Mouse (Mus musculus): ENCODE data around the gene Cyld. TPM values are rescaled to one million over a fixed set of nuclear protein-coding genes. Genes with fewer than 3 reads are reported as not detected.

Cyld gene
- polyA plus RNA-seq, 1 experiment from 2014 or later, result 13.5 TPM

GRCm38 (mm10) chr8:88691961-88692360 is 4.9 kb upstream of the Cyld start:
- H3K27ac ChIP-seq (replicated peaks; ENCODE audit: low read depth, low read length), result 0 out of 2 replicates have a peak overlapping the region, but pooled peaks have one; percentile 4
- H3K36me3 ChIP-seq (ENCODE audit: control insufficient read depth, insufficient read depth, low read length), result no peaks in the 10 kb centered on the region
- H3K9ac ChIP-seq (ENCODE audit: low read length), result no peak overlapping the region
- H3K4me3 ChIP-seq (ENCODE audit: low read depth, low read length), result no peak overlapping the region
- no peak for ATAC-seq (ENCODE audit: insufficient number of reproducible peaks, low FRiP score, low TSS enrichment, low read depth)
- no peak overlapping the region for H3K4me2 ChIP-seq (ENCODE audit: low read depth, severe bottlenecking)
- 45% methylated on average over 7 of the region's 7 CpGs for WGBS
- peaks cover 9% of the 10 kb centered on the region; the same call in 1 of the 2 replicates for H3K4me1 ChIP-seq (ENCODE audit: control insufficient read depth, insufficient read depth, low read length)
- H3K27me3 ChIP-seq (ENCODE audit: control insufficient read depth, insufficient read depth, low read length), result no peaks in the 10 kb centered on the region
- DNase-seq (ENCODE audit: low spot score), result no peak
- H3K9me3 ChIP-seq (ENCODE audit: control insufficient read depth, low read length), result no peaks in the 10 kb centered on the region

GRCm38 (mm10) chr8:88692866-88693265 is 4.0 kb upstream of the Cyld start:
- H3K9ac ChIP-seq (ENCODE audit: low read length), result no peak overlapping the region
- no peak overlapping the region for H3K4me3 ChIP-seq (ENCODE audit: low read depth, low read length)
- no peaks in the 10 kb centered on the region for H3K9me3 ChIP-seq (ENCODE audit: control insufficient read depth, low read length)
- 77% methylated on average over 6 of the region's 6 CpGs for WGBS
- no peak overlapping the region for H3K27ac ChIP-seq (replicated peaks; ENCODE audit: low read depth, low read length)
- H3K27me3 ChIP-seq (ENCODE audit: control insufficient read depth, insufficient read depth, low read length), result no peaks in the 10 kb centered on the region
- no peak for DNase-seq (ENCODE audit: low spot score)
- no peak for ATAC-seq (ENCODE audit: insufficient number of reproducible peaks, low FRiP score, low TSS enrichment, low read depth)
- H3K4me1 ChIP-seq (ENCODE audit: control insufficient read depth, insufficient read depth, low read length), result peaks cover 9% of the 10 kb centered on the region; the same call in 1 of the 2 replicates
- H3K4me2 ChIP-seq (ENCODE audit: low read depth, severe bottlenecking), result no peak overlapping the region
- no peaks in the 10 kb centered on the region for H3K36me3 ChIP-seq (ENCODE audit: control insufficient read depth, insufficient read depth, low read length)

GRCm38 (mm10) chr8:88693376-88693775 is 3.5 kb upstream of the Cyld start:
- peak; percentile 66 for DNase-seq (ENCODE audit: low spot score)

GRCm38 (mm10) chr8:88694291-88694690 is 2.5 kb upstream of the Cyld start:
- Histone ChIP-seq H3K27ac (replicated peaks; ENCODE audit: low read depth, low read length) (no peak overlapping the region), H3K9ac (ENCODE audit: low read length) (no peak overlapping the region), H3K4me3 (ENCODE audit: low read depth, low read length) (no peak overlapping the region), H3K36me3 (ENCODE audit: control insufficient read depth, insufficient read depth, low read length) (no peaks in the 10 kb centered on the region), H3K4me2 (ENCODE audit: low read depth, severe bottlenecking) (no peak overlapping the region), H3K4me1 (ENCODE audit: control insufficient read depth, insufficient read depth, low read length) (peaks cover 9% of the 10 kb centered on the region; the same call in 1 of the 2 replicates), H3K9me3 (ENCODE audit: control insufficient read depth, low read length) (no peaks in the 10 kb centered on the region), H3K27me3 (ENCODE audit: control insufficient read depth, insufficient read depth, low read length) (no peaks in the 10 kb centered on the region)
- ATAC-seq (ENCODE audit: insufficient number of reproducible peaks, low FRiP score, low TSS enrichment, low read depth) (no peak), DNase-seq (ENCODE audit: low spot score) (no peak)
- 78% methylated on average over 7 of the region's 7 CpGs for WGBS

More at GRCm38 (mm10) chr8:88693376-88693775, 3.5 kb upstream of the Cyld start:
- no peak overlapping the region for H3K27ac ChIP-seq (replicated peaks; ENCODE audit: low read depth, low read length)
- H3K9ac ChIP-seq (ENCODE audit: low read length), result no peak overlapping the region
- H3K4me2 ChIP-seq (ENCODE audit: low read depth, severe bottlenecking), result no peak overlapping the region
- WGBS, result 39% methylated on average over 4 of the region's 4 CpGs
- H3K4me3 ChIP-seq (ENCODE audit: low read depth, low read length), result no peak overlapping the region
- no peak for ATAC-seq (ENCODE audit: insufficient number of reproducible peaks, low FRiP score, low TSS enrichment, low read depth)
- H3K9me3 ChIP-seq (ENCODE audit: control insufficient read depth, low read length), result no peaks in the 10 kb centered on the region
- peaks cover 9% of the 10 kb centered on the region; the same call in 1 of the 2 replicates for H3K4me1 ChIP-seq (ENCODE audit: control insufficient read depth, insufficient read depth, low read length)
- no peaks in the 10 kb centered on the region for H3K27me3 ChIP-seq (ENCODE audit: control insufficient read depth, insufficient read depth, low read length)
- H3K36me3 ChIP-seq (ENCODE audit: control insufficient read depth, insufficient read depth, low read length), result no peaks in the 10 kb centered on the region

- 27% methylated on average over 7 of the region's 7 CpGs for WGBS
- Histone ChIP-seq H3K27me3 (ENCODE audit: control insufficient read depth, insufficient read depth, low read length) (no peaks in the 10 kb centered on the region), H3K9me3 (ENCODE audit: control insufficient read depth, low read length) (no peaks in the 10 kb centered on the region), H3K9ac (ENCODE audit: low read length) (no peak overlapping the region), H3K4me3 (ENCODE audit: low read depth, low read length) (peak overlapping the region; percentile 17), H3K4me1 (ENCODE audit: control insufficient read depth, insufficient read depth, low read length) (peaks cover 9% of the 10 kb centered on the region; the same call in 1 of the 2 replicates), H3K4me2 (ENCODE audit: low read depth, severe bottlenecking) (peak overlapping the region; percentile 39; the same call in 1 of the 2 replicates), H3K36me3 (ENCODE audit: control insufficient read depth, insufficient read depth, low read length) (no peaks in the 10 kb centered on the region), H3K27ac (replicated peaks; ENCODE audit: low read depth, low read length) (no peak overlapping the region)
- ATAC-seq (ENCODE audit: insufficient number of reproducible peaks, low FRiP score, low TSS enrichment, low read depth) (no peak), DNase-seq (ENCODE audit: low spot score) (no peak)
Measured at GRCm38 (mm10) chr8:88696228-88696627, 600 bp upstream of the Cyld start.

- Histone ChIP-seq H3K9me3 (ENCODE audit: control insufficient read depth, low read length) (no peaks in the 10 kb centered on the region), H3K27ac (replicated peaks; ENCODE audit: low read depth, low read length) (no peak overlapping the region), H3K4me2 (ENCODE audit: low read depth, severe bottlenecking) (peak overlapping the region; percentile 66), H3K36me3 (ENCODE audit: control insufficient read depth, insufficient read depth, low read length) (no peaks in the 10 kb centered on the region), H3K27me3 (ENCODE audit: control insufficient read depth, insufficient read depth, low read length) (no peaks in the 10 kb centered on the region), H3K4me3 (ENCODE audit: low read depth, low read length) (peak overlapping the region; percentile 62), H3K9ac (ENCODE audit: low read length) (peak overlapping the region; percentile 65), H3K4me1 (ENCODE audit: control insufficient read depth, insufficient read depth, low read length) (peaks cover 9% of the 10 kb centered on the region; the same call in 1 of the 2 replicates)
- no peak for DNase-seq (ENCODE audit: low spot score)
- no peak for ATAC-seq (ENCODE audit: insufficient number of reproducible peaks, low FRiP score, low TSS enrichment, low read depth)
- WGBS, result 20% methylated on average over 4 of the region's 4 CpGs
Measured at GRCm38 (mm10) chr8:88697642-88698031, 809 bp downstream of the Cyld start.

- H3K27ac ChIP-seq (replicated peaks; ENCODE audit: low read depth, low read length), result no peak overlapping the region
- no peaks in the 10 kb centered on the region for H3K36me3 ChIP-seq (ENCODE audit: control insufficient read depth, insufficient read depth, low read length)
- 55% methylated on average over 2 of the region's 2 CpGs for WGBS
- no peak for DNase-seq (ENCODE audit: low spot score)
- H3K4me2 ChIP-seq (ENCODE audit: low read depth, severe bottlenecking), result peak overlapping the region; percentile 66
- no peaks in the 10 kb centered on the region for H3K9me3 ChIP-seq (ENCODE audit: control insufficient read depth, low read length)
- no peak for ATAC-seq (ENCODE audit: insufficient number of reproducible peaks, low FRiP score, low TSS enrichment, low read depth)
- peak overlapping the region; percentile 62; the same call in 1 of the 2 replicates for H3K4me3 ChIP-seq (ENCODE audit: low read depth, low read length)
- H3K9ac ChIP-seq (ENCODE audit: low read length), result no peak overlapping the region
- H3K27me3 ChIP-seq (ENCODE audit: control insufficient read depth, insufficient read depth, low read length), result no peaks in the 10 kb centered on the region
- H3K4me1 ChIP-seq (ENCODE audit: control insufficient read depth, insufficient read depth, low read length), result peaks cover 7% of the 10 kb centered on the region; the same call in 1 of the 2 replicates
Measured at GRCm38 (mm10) chr8:88698048-88698447, 1.2 kb downstream of the Cyld start.

GRCm38 (mm10) chr8:88701611-88702010 is 4.8 kb downstream of the Cyld start:
- Histone ChIP-seq H3K27me3 (ENCODE audit: control insufficient read depth, insufficient read depth, low read length) (no peaks in the 10 kb centered on the region), H3K9ac (ENCODE audit: low read length) (no peak overlapping the region), H3K36me3 (ENCODE audit: control insufficient read depth, insufficient read depth, low read length) (no peaks in the 10 kb centered on the region), H3K9me3 (ENCODE audit: control insufficient read depth, low read length) (no peaks in the 10 kb centered on the region), H3K4me3 (ENCODE audit: low read depth, low read length) (no peak overlapping the region), H3K4me2 (ENCODE audit: low read depth, severe bottlenecking) (no peak overlapping the region), H3K27ac (replicated peaks; ENCODE audit: low read depth, low read length) (no peak overlapping the region), H3K4me1 (ENCODE audit: control insufficient read depth, insufficient read depth, low read length) (no peaks in the 10 kb centered on the region)
- DNase-seq (ENCODE audit: low spot score) (no peak), ATAC-seq (ENCODE audit: insufficient number of reproducible peaks, low FRiP score, low TSS enrichment, low read depth) (no peak)
- WGBS, result 30% methylated on average over 2 of the region's 2 CpGs

- Histone ChIP-seq H3K27ac (replicated peaks; ENCODE audit: low read depth, low read length) (no peak overlapping the region), H3K9ac (ENCODE audit: low read length) (no peak overlapping the region), H3K36me3 (ENCODE audit: control insufficient read depth, insufficient read depth, low read length) (no peaks in the 10 kb centered on the region), H3K4me1 (ENCODE audit: control insufficient read depth, insufficient read depth, low read length) (no peaks in the 10 kb centered on the region), H3K4me3 (ENCODE audit: low read depth, low read length) (no peak overlapping the region), H3K9me3 (ENCODE audit: control insufficient read depth, low read length) (no peaks in the 10 kb centered on the region), H3K4me2 (ENCODE audit: low read depth, severe bottlenecking) (no peak overlapping the region), H3K27me3 (ENCODE audit: control insufficient read depth, insufficient read depth, low read length) (no peaks in the 10 kb centered on the region)
- ATAC-seq (ENCODE audit: insufficient number of reproducible peaks, low FRiP score, low TSS enrichment, low read depth), result no peak
- 77% methylated on average over 3 of the region's 3 CpGs for WGBS
- DNase-seq (ENCODE audit: low spot score), result no peak
Measured at GRCm38 (mm10) chr8:88702816-88703215, 6.0 kb downstream of the Cyld start.

Measured in limb, embryonic 11.5 days (tissue).